Mouse (Mus musculus): Measurements from ENCODE around the gene Olfr59.

Gene Olfr59

DNA sequence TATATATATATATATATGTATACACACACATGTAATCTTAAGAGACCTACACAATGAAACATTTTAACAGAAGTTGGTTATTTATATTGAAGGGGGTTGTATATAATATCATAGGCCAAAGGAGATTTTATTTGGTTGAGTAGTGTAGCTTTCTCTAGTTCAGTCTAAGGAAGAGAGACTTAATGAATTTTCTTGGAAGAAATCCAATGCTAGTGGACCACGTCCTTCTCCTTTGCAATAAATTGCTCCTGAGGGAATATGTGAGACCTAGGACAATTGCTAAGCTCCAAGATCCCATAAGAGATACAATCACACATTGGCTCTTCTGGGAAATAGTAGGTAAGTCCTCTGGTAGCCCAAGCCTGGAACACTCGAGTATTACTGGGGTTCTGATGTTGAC lies at the start of gene Olfr59:
TSS of gene Olfr59 (plus strand) at position 301 of the 400 bp plus-strand sequence.
- no peak for DNase-seq (ENCODE audit: low spot score)

DNA sequence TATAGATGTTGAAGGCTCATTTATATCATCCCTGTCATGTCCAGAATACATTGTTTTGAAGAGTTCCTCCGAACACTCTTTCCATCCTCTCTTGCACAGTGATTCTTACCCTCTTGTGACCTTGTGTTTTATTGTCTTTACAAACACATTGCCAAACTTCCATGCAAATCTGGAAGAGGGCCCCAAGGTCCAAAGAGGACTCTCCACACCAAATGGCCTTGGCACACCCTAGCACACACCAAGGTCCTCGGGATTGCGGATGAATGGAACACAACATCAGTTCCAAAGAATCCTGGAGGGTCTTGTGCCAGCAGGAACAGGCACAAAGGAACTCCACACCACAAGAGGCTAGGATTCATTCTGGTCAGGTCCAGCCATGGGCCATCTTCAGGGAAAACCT lies 42.3 kb upstream of the Olfr59 start:
- no peak for DNase-seq (ENCODE audit: low spot score)

DNA sequence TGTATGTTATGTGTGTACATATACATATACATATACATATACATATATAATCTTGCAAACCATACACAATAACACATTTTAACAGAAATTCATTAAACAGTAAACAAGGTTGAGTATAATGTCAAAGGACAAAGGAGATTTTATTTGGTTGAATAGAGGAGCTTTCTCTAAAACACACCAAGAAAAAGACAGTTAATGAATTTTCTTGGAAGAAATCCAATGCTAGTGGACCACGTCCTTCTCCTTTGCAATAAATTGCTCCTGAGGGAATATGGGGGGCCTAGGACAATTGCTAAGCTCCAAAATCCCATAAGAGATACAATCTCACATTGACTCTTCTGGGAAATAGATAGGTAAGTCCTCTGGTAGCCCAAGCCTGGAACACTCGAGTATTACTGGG lies 24.0 kb upstream of the Olfr59 start, which contains the start of gene Olfr406:
TSS of gene Olfr406 (plus strand) at position 301 of the 400 bp plus-strand sequence.
- DNase-seq (ENCODE audit: low spot score) = no peak

DNA sequence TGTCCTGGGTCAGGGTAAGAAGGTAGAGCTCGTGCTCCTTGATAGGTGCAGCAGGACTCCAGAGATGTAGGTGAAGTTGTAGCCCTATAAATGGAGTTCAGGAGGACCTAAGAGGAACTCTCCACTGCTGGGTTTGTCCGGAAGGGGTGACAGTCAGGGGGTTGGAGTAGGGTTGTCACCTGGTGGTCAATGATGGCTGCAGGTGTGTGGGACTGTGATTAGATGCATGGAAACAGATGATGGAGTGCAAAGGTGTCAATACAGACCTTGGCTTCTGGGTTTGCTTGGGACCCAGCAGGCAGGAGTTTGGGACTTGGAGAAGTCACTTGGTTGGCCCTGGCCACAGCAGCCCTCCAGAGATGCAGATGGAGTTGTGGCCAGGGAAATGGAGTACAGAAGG lies 3.7 kb downstream of the Olfr59 start:
- no peak for DNase-seq (ENCODE audit: low spot score)

DNA sequence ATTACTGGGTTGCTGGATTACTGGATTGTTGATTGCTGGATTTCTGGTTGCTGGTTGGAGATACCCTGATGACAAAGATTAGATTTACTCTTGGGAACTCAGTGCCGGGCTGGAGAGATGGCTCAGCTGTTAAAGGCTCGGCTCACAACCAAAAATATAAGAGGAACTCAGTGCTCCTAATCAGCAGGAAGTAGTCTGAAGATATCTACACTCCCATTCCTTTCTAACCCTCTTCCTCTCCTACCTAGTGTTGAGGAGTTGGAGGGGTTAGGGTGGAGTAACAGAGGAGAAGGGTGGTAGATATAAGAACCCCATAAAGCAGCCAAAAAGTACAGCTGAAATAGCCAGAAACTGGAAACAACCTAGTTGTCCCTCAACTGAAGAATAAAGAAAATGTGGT lies 42.5 kb downstream of the Olfr59 start:
- DNase-seq (ENCODE audit: low spot score) = no peak

DNA sequence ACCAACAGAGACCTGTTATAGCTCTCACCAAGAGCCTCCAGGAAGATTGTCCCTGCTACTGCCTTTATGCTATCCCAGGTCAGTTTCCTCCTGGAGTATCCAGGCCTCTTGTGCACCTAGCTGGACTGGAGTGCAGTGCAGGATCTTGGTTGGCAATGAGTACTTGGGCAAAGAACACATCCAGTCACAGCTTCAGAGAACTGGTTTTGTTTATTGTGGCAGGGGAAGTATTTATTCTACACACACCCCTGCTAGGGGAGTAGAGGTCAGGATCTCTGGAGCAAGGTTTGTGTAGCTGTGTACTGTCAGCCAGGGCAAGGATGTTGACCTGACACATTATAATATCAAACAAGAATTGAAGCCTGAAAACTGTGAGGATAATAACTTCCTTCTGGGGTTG lies 45.2 kb downstream of the Olfr59 start:
- no peak for DNase-seq (ENCODE audit: low spot score)

DNA sequence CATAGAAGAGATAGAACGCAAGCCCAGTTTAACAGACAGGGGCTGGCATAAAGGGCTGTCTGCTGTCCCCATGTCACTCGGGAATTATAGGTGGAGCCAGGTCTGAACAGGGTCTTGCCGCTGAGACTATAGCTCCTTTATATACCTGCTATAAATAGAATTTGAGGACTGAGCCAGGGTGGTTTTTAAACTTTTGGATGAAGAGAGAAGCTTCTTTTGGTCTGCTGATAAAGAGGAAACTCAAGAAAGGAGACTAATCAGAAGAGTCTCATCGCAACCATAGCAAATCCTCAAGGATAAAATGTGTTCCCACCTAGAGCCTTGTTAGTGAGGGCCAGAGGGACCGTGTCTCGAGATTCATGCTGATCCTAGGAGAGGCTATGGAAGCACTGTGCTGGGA lies 54.4 kb downstream of the Olfr59 start, which contains the start of gene Olfr410:
TSS of gene Olfr410 (minus strand) at position 101 of the 400 bp plus-strand sequence.
- DNase-seq (ENCODE audit: low spot score) = no peak
